Mouse (Mus musculus) common myeloid progenitor, adult 5-6 weeks (primary cell): ENCODE results near the gene Gm44805. TPM values are rescaled to one million over a fixed set of nuclear protein-coding genes. Genes with fewer than 3 reads are reported as not detected.
"Not testable (repeated sequence)": the region's sequence is repeated elsewhere in the genome, so short reads cannot be mapped to it uniquely, and the experiment has no call there.

ENCODE experiments used
- ATAC-seq: replicated peaks from 2 replicates; pipeline ENCODE4 v1.8.0; 2016; ENCODE audit warnings: low read depth, mild to moderate bottlenecking, moderate TSS enrichment, inconsistent platforms; ENCODE audit not compliant: poor library complexity, severe bottlenecking
- total RNA-seq: library from RNA; stranded (forward); fragments of 200-1000, 187-1606 nt; gene quantifications from 2 replicates; pipeline ENCODE4 v1.2.3, GENCODE M21; 2017

Gene Gm44805
- total RNA-seq, 1 experiment from 2014 or later, result not detected

GRCm38 (mm10) chr7:19700299-19701068 is 19.3 kb upstream of the Gm44805 start:
- no peak for ATAC-seq

- ATAC-seq, result no peak
These were observed 18.6 kb upstream of the Gm44805 start for GRCm38 (mm10) chr7:19699827-19700148.

GRCm38 (mm10) chr7:19698907-19699826 is 17.9 kb upstream of the Gm44805 start, which contains the start of gene Apoe:
Gene Apoe, minus strand, starts transcription at chr7:19699188.
- peak; percentile 43 for ATAC-seq

GRCm38 (mm10) chr7:19697949-19698906 is 17.0 kb upstream of the Gm44805 start:
- ATAC-seq, result 0 out of 2 replicates have a peak, but pooled peaks have one; percentile 14

DNA sequence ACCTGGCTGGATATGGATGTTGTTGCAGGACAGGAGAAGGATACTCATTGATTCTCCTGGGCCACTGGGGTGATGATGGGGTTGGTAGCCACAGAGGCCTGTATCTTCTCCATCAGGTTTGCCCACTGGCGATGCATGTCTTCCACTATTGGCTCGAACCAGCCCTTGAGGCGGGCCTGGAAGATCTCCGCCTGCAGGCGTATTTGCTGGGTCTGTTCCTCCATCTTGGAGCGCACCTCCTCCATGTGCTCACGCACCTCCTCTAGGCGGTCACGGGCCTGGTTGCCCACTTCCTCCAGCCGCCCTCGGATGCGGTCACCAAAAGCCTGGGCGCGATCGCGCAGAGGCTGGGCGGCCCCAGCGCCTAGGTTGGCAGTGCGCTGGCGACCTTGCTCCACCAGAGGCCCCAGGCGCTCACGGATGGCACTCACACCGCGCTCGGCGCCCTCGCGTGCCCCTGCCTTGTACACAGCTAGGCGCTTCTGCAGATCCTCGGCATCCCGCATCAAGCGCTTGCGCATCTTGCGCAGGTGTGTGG is 15.2 kb upstream of the Gm44805 start:
- no peak for ATAC-seq

- no peak for ATAC-seq
These were observed 14.7 kb upstream of the Gm44805 start for GRCm38 (mm10) chr7:19695881-19696280.

GRCm38 (mm10) chr7:19695213-19695594 is 14.0 kb upstream of the Gm44805 start:
- no peak for ATAC-seq

GRCm38 (mm10) chr7:19694336-19695212 is 13.4 kb upstream of the Gm44805 start:
- no peak for ATAC-seq

- peak; percentile 49 for ATAC-seq
These were observed 12.2 kb upstream of the Gm44805 start for GRCm38 (mm10) chr7:19693421-19693820.

DNA sequence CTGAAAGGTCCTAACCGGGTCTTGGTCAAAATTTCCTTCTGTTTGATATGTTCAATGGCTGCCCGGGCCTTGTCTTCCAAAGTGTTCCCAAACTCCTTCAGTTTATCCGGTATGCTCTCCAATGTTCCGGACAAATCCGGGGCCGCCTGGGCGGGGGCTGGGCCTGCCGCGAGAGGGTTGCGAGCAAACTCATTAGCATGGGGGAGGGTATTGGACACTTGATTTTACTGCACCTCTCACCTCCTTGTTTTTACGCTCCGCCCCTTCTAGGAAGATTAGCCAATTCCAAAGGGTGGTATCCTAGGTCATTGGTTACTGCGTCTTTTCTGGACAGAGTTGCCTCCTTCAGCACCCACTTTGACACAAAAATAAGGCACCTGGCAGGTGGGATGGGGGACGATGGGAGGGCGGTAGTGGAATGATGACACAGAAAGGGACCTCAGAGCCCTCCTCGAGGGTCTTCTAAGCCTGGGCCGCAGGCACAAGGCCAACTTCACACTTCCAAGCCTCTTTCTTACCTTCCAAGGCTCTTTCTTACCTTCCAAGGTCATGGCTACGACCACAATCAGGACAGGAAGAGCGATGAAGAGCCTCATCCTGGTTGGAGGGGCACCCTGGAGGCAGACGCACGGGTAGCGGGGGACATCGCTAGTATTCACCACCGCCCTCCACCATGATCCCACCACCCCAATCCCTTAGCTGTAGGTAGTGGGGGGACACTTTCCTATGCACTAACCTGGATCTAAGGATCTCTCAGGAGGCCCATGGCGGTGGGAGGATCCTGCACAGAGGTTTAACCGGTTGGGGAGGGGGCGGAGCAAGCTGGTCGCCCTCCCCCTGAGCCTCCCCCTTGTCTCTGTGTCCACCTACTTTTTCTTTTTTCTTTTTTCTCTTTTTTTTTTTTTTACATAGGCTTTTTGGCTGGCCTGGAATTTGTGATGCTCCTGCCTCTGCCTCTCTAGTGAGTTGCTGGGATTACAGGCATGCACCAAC is 10.9 kb upstream of the Gm44805 start, which contains the start of gene Apoc1:
Gene Apoc1 (minus strand): TSS at position 788 of the 993 bp plus-strand sequence.
- no peak for ATAC-seq

- no peak for ATAC-seq
These were observed 10.2 kb upstream of the Gm44805 start for GRCm38 (mm10) chr7:19691434-19691833.

DNA sequence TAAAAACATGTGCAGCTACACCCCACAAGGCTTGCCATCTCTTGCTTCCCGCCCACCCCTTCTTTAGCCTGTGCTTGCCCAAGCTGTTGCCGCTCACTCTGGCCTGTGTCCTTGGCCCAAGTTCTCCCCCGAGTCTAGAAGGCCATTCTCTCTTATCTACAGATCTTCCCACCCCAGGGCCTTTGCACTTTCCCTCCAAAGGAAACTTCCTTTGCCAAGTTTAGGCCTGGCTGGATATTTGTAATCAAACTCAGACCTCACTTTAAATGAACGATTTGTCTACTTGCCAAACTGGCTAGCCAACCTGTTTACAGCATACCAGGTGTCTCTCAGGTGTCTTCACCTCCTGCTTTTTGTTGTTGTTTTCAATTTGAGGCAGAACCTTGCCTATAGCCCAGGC is 9.6 kb upstream of the Gm44805 start:
- no peak for ATAC-seq

- ATAC-seq, result no peak
These were observed 7.4 kb upstream of the Gm44805 start for GRCm38 (mm10) chr7:19688611-19689010.

GRCm38 (mm10) chr7:19688101-19688500 is 6.9 kb upstream of the Gm44805 start:
- no peak for ATAC-seq

- not testable (repeated sequence) for ATAC-seq
These were observed 5.8 kb upstream of the Gm44805 start for GRCm38 (mm10) chr7:19686927-19687583.

DNA sequence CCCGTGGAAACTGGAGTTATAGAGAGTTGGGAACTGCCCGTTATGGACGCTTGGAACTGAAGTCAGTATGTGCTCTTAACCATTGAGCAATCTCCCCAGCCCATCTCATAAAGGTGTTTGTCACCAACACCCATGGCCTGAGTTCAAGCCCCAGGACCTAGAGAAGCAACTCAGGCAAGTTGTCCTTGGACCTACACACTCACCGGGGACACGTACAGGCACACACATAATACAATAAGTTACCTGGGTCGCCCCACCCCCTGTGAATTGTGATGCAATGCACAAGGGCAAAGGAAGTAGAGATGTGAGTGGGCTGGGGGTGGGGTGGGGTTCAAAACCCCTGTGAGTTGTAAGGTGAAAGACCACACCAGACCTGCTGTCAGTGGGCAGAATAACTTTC is 5.3 kb upstream of the Gm44805 start:
- ATAC-seq, result no peak

- ATAC-seq, result no peak
These were observed 4.2 kb upstream of the Gm44805 start for GRCm38 (mm10) chr7:19685374-19685773.
